Mouse (Mus musculus) CH12.LX (cell line): ENCODE measurements around the gene Bmpr1a.
A peak's percentile ranks its signal among the peaks of the same experiment; 100 is the strongest.

Experiments
- CTCF ChIP-seq, 2 experiments: IDR thresholded peaks in 1 of 2; conservative IDR thresholded peaks in 1 of 2; 2 replicates each; pipeline ENCODE4 v1.5.1; 2011 to 2012; ENCODE audit warnings: low read depth in 2 of 2, low read length in 2 of 2, improper control_type of control experiment in 1 of 2, inconsistent platforms in 1 of 2, mild to moderate bottlenecking in 1 of 2, moderate library complexity in 1 of 2
- EP300 ChIP-seq: IDR thresholded peaks from 2 replicates; pipeline ENCODE4 v1.6.1; 2011; ENCODE audit warnings: low read length, improper control_type of control experiment
- MAFK ChIP-seq: IDR thresholded peaks from 2 replicates; pipeline ENCODE4 v1.6.1; 2011; ENCODE audit warnings: low read length, improper control_type of control experiment; ENCODE audit not compliant: insufficient replicate concordance
- MXI1 ChIP-seq: IDR thresholded peaks from 2 replicates; pipeline ENCODE4 v1.6.1; 2011; ENCODE audit warnings: mild to moderate bottlenecking, low read depth, low read length, improper control_type of control experiment
- NRF1 ChIP-seq: IDR thresholded peaks from 2 replicates; pipeline ENCODE4 v1.6.1; 2014; ENCODE audit warnings: low read depth, mild to moderate bottlenecking, inconsistent platforms, low read length, improper control_type of control experiment, moderate library complexity
- POLR2A ChIP-seq: IDR thresholded peaks from 2 replicates; pipeline ENCODE4 v1.6.1; 2011; ENCODE audit warnings: low read depth, mild to moderate bottlenecking, improper control_type of control experiment, low read length
- POLR2AphosphoS2 ChIP-seq: IDR thresholded peaks from 2 replicates; pipeline ENCODE4 v1.6.1; 2011; ENCODE audit warnings: low read depth, low read length, improper control_type of control experiment
- UBTF ChIP-seq: IDR thresholded peaks from 2 replicates; pipeline ENCODE4 v1.6.1; 2012; ENCODE audit warnings: low read depth, mild to moderate bottlenecking, inconsistent platforms, low read length, improper control_type of control experiment, moderate library complexity
- ZC3H11A ChIP-seq: IDR thresholded peaks from 2 replicates; pipeline ENCODE4 v1.6.1; 2012; ENCODE audit warnings: low read depth, mild to moderate bottlenecking, inconsistent platforms, low read length, improper control_type of control experiment
- ZNF384 ChIP-seq: IDR thresholded peaks from 2 replicates; pipeline ENCODE4 v1.6.1; 2012; ENCODE audit warnings: low read depth, low read length, improper control_type of control experiment, inconsistent platforms

GRCm38 (mm10) chr14:34372646-34373045, 130.5 kb downstream of the Bmpr1a start:
- no peak for TF ChIP-seq POLR2A
- TF ChIP-seq CTCF (conservative IDR thresholded peaks at IDR 0.05 in 1 of 2, IDR thresholded peaks at IDR 0.05 in 1 of 2; ENCODE audit: low read depth in 2 of 2, low read length in 2 of 2), result peak; percentile 66 to 77
- no peak for TF ChIP-seq ZC3H11A
- TF ChIP-seq ZNF384, result no peak
- no peak for TF ChIP-seq UBTF
- no peak for TF ChIP-seq POLR2AphosphoS2
- no peak for TF ChIP-seq EP300
- TF ChIP-seq MXI1, result no peak
- TF ChIP-seq MAFK, result no peak
- no peak for TF ChIP-seq NRF1
